In genomic region chr2:169213314-169213713, GRCm38 (mm10) we compare ENCODE assay signal across 9 mouse cellular contexts.
DNase-seq lines count a peak whose midpoint lies in the region; ATAC-seq and TF ChIP-seq lines count a peak whose summit lies in the region.
"Had no signal": no experiment of that assay in that cellular context is flagged by ENCODE, and none has a peak within 500 bp of the region (broad histone marks: within the 10 kb centered on the region; RNA-seq: fewer than 3 reads in every experiment).

No protein-coding gene starts in this region.

- H3K36me3 ChIP-seq in lung, embryonic 16.5 days (ENCODE audit: control insufficient read depth, insufficient read depth, low read length): no peaks in the 10 kb centered on the region
- H3K36me3 ChIP-seq in heart, embryonic 14.5 days (ENCODE audit: control insufficient read depth, insufficient read depth, low read length): no peaks in the 10 kb centered on the region
- H3K36me3 ChIP-seq: liver, embryonic 13.5 days had no signal

- no peaks in the 10 kb centered on the region for H3K27me3 ChIP-seq in lung, embryonic 16.5 days (ENCODE audit: control insufficient read depth, insufficient read depth, low read depth, low read length)
- no peaks in the 10 kb centered on the region for H3K27me3 ChIP-seq in heart, embryonic 14.5 days (ENCODE audit: control insufficient read depth, insufficient read depth, low read length)
- H3K27me3 ChIP-seq: liver, embryonic 13.5 days had no signal

- ATAC-seq in lung, embryonic 16.5 days (ENCODE audit: low read depth): peak; percentile 61
- ATAC-seq in heart, embryonic 14.5 days (ENCODE audit: insufficient number of reproducible peaks, insufficient read depth, low FRiP score, low read depth): peak; percentile 56; the same call in 1 of the 2 replicates

- H3K9ac ChIP-seq in lung, embryonic 16.5 days (ENCODE audit: low read length): no peak overlapping the region
- H3K9ac ChIP-seq in heart, embryonic 14.5 days (ENCODE audit: low read length): no peak overlapping the region
- H3K9ac ChIP-seq: liver, embryonic 13.5 days had no signal

- H3K9me3 ChIP-seq in lung, embryonic 16.5 days (ENCODE audit: control insufficient read depth, low read length): 0 out of 2 replicates have a peak, but pooled peaks cover 2% of the 10 kb centered on the region
- peaks cover 17% of the 10 kb centered on the region; the same call in 1 of the 2 replicates for H3K9me3 ChIP-seq in heart, embryonic 14.5 days (ENCODE audit: control insufficient read depth, low read length)
- H3K9me3 ChIP-seq: liver, embryonic 13.5 days had no signal

- H3K4me1 ChIP-seq in lung, embryonic 16.5 days (replicated peaks; ENCODE audit: control insufficient read depth, insufficient read depth, low read length): peaks cover 9% of the 10 kb centered on the region
- no peaks in the 10 kb centered on the region for H3K4me1 ChIP-seq in lung, adult 2 months (ENCODE audit: control insufficient read depth, insufficient read depth, low read length)
- H3K4me1 ChIP-seq in heart, embryonic 14.5 days (ENCODE audit: control insufficient read depth in 2 of 2, insufficient read depth in 2 of 2, low read length in 2 of 2): peaks cover 4 to 9% of the 10 kb centered on the region in 2 experiments
- H3K4me1 ChIP-seq: liver, embryonic 13.5 days had no signal

- WGBS in lung, embryonic 16.5 days: 39% methylated on average over 10 of the region's 10 CpGs
- WGBS in lung, adult 2 months: 38% methylated on average over 10 of the region's 10 CpGs
- 19% methylated on average over 10 of the region's 10 CpGs for WGBS in heart, embryonic 14.5 days

- TF ChIP-seq CTCF in lung, adult 2 months (IDR thresholded peaks at IDR 0.05; ENCODE audit: insufficient read depth, low read length): no peak

- H3K4me2 ChIP-seq in lung, embryonic 16.5 days (ENCODE audit: low read depth, low read length): no peak overlapping the region
- H3K4me2 ChIP-seq in heart, embryonic 14.5 days (ENCODE audit: low read length): peak overlapping the region; percentile 27
- H3K4me2 ChIP-seq: liver, embryonic 13.5 days had no signal

- TF ChIP-seq POLR2A in lung, adult 2 months (IDR thresholded peaks at IDR 0.05; ENCODE audit: borderline replicate concordance, extremely low read depth, low read depth, low read length): no peak

- intact Hi-C loops in left cerebral cortex, postnatal 25 days (cut with DNase I): no loop called here

- no peak for DNase-seq in lung, adult 2 months
- peak; percentile 37 for DNase-seq in embryo, embryonic 10.5 days (ENCODE audit: low spot score)
- peak; percentile 63 to 74 for DNase-seq in kidney, postnatal 36 days
- no peak for DNase-seq in left cerebral cortex, postnatal 25 days (ENCODE audit: low spot score in 2 of 2)
- no peak for DNase-seq in ovary, postnatal 36 days (ENCODE audit: low spot score)
- DNase-seq in frontal cortex, postnatal 25 days (ENCODE audit: low spot score in 2 of 2): no peak
- DNase-seq: liver, embryonic 13.5 days had no signal

- H3K27ac ChIP-seq in lung, embryonic 16.5 days (ENCODE audit: low read length): no peak overlapping the region
- H3K27ac ChIP-seq in heart, embryonic 14.5 days (replicated peaks in 1 of 2; ENCODE audit: control insufficient read depth in 1 of 2, insufficient read depth in 1 of 2, low read depth in 2 of 2, low read length in 2 of 2): peak overlapping the region; percentile 27 to 57; a peak in 1 of 4 replicates
- H3K27ac ChIP-seq: liver, embryonic 13.5 days had no signal

- no peak overlapping the region for H3K4me3 ChIP-seq in lung, embryonic 16.5 days (ENCODE audit: low read length)
- no peak overlapping the region for H3K4me3 ChIP-seq in lung, adult 2 months (replicated peaks; ENCODE audit: extremely low read depth, low read depth, low read length)
- no peak overlapping the region for H3K4me3 ChIP-seq in heart, embryonic 14.5 days (ENCODE audit: control insufficient read depth in 1 of 2, insufficient read depth in 1 of 2, low read depth in 1 of 2, low read length in 2 of 2)
- H3K4me3 ChIP-seq: liver, embryonic 13.5 days had no signal

Comparison
In these comparisons a context has a peak if more than half of its experiments do, and no peak if none do; other contexts are left out.
1. DNase-seq: peak in embryo, embryonic 10.5 days (single experiment) and kidney, postnatal 36 days (2 of 2); none in lung, adult 2 months (single experiment), left cerebral cortex, postnatal 25 days (0 of 2), ovary, postnatal 36 days (single experiment) and frontal cortex, postnatal 25 days (0 of 2).